Mouse (Mus musculus) kidney, postnatal 0 days (tissue): ENCODE data around the gene Pax7. TPM values are rescaled to one million over a fixed set of nuclear protein-coding genes. Genes with fewer than 3 reads are reported as not detected.

Experiments used
- ATAC-seq: fragments of 200-750 bp; cut with Nextera tagmentation; replicated peaks from 2 replicates; pipeline ENCODE4 v1.8.0; 2017; ENCODE audit warnings: low read depth, moderate number of reproducible peaks, moderate TSS enrichment, moderate library complexity; ENCODE audit not compliant: low FRiP score
- DNase-seq: peaks from one replicate; pipeline ENCODE4 v3.0.0-alpha.2; 2016; ENCODE audit warnings: low spot score
- H3K27ac ChIP-seq: fragments of 300-500 bp; sonication (generic); 2 replicates; pipeline ENCODE4 v1.5.1; 2014; ENCODE audit warnings: mild to moderate bottlenecking
- H3K27me3 ChIP-seq: fragments of 300-500 bp; sonication (generic); 2 replicates; pipeline ENCODE4 v1.6.1; 2014; ENCODE audit warnings: low read length, mixed read lengths; ENCODE audit not compliant: insufficient read depth
- H3K36me3 ChIP-seq: fragments of 300-500 bp; sonication (generic); 2 replicates; pipeline ENCODE4 v1.6.1; 2014; ENCODE audit warnings: low read length, mixed read lengths; ENCODE audit not compliant: insufficient read depth
- H3K4me1 ChIP-seq: fragments of 300-500 bp; sonication (generic); replicated peaks from 2 replicates; pipeline ENCODE4 v1.6.1; 2014; ENCODE audit warnings: antibody characterized with exemption, low read length, mixed read lengths; ENCODE audit not compliant: insufficient read depth
- H3K4me2 ChIP-seq: fragments of 300-500 bp; sonication (generic); 2 replicates; pipeline ENCODE4 v1.6.1; 2014; ENCODE audit warnings: mild to moderate bottlenecking, low read length, moderate library complexity, mixed read lengths
- H3K4me3 ChIP-seq: fragments of 300-500 bp; sonication (generic); replicated peaks from 2 replicates; pipeline ENCODE4 v1.5.1; 2014; ENCODE audit warnings: low read depth, low read length
- H3K9ac ChIP-seq: fragments of 300-500 bp; sonication (generic); 2 replicates; pipeline ENCODE4 v1.6.1; 2014; ENCODE audit warnings: low read depth, low read length
- H3K9me3 ChIP-seq: fragments of 300-500 bp; sonication (generic); replicated peaks from 2 replicates; pipeline ENCODE4 v1.6.1; 2016; ENCODE audit warnings: low read length, inconsistent platforms, mixed read lengths
- CTCF ChIP-seq: IDR thresholded peaks from 2 replicates; pipeline ENCODE4 v1.5.1; 2016; ENCODE audit warnings: antibody characterized with exemption, low read depth, mild to moderate bottlenecking, moderate library complexity
- WGBS: fragments of 180-500 bp; shearing (Covaris S2); extraction: QIAGEN DNeasy Blood & Tissue Kit; methylation state at CpG from one replicate; pipeline ENCODE4 v1.1.7; 2014; 5-methylcytosine and 5-hydroxymethylcytosine counted together
- polyA plus RNA-seq: library from polyadenylated mRNA; unstranded; fragments of >200 nt; fragmentation: Nextera tagmentation; extraction: Ambion mirVana; gene quantifications from 2 replicates; pipeline ENCODE4 v1.2.1, GENCODE M21; 2015

The Pax7 gene
- polyA plus RNA-seq, 1 experiment from 2014 or later, result not detected

GRCm38 (mm10) chr4:139842919-139843318, 9.6 kb upstream of the Pax7 start:
- Histone ChIP-seq H3K27ac (no peak overlapping the region), H3K36me3 (no peaks in the 10 kb centered on the region), H3K9ac (no peak overlapping the region), H3K27me3 (peaks cover 29% of the 10 kb centered on the region), H3K4me3 (no peak overlapping the region), H3K4me1 (no peaks in the 10 kb centered on the region), H3K9me3 (no peaks in the 10 kb centered on the region), H3K4me2 (no peak overlapping the region)
- DNase-seq (no peak), ATAC-seq (no peak)
- WGBS, result 72% methylated on average over 7 of the region's 7 CpGs
- TF ChIP-seq CTCF, result no peak

- Histone ChIP-seq H3K36me3 (no peaks in the 10 kb centered on the region), H3K27ac (no peak overlapping the region), H3K4me1 (no peaks in the 10 kb centered on the region), H3K4me3 (no peak overlapping the region), H3K9ac (no peak overlapping the region), H3K9me3 (no peaks in the 10 kb centered on the region), H3K27me3 (peaks cover 45% of the 10 kb centered on the region), H3K4me2 (no peak overlapping the region)
- ATAC-seq (no peak), DNase-seq (no peak)
- no peak for TF ChIP-seq CTCF
- WGBS, result 49% methylated on average over 9 of the region's 9 CpGs
These were observed 7.7 kb upstream of the Pax7 start for GRCm38 (mm10) chr4:139840939-139841500.

DNA sequence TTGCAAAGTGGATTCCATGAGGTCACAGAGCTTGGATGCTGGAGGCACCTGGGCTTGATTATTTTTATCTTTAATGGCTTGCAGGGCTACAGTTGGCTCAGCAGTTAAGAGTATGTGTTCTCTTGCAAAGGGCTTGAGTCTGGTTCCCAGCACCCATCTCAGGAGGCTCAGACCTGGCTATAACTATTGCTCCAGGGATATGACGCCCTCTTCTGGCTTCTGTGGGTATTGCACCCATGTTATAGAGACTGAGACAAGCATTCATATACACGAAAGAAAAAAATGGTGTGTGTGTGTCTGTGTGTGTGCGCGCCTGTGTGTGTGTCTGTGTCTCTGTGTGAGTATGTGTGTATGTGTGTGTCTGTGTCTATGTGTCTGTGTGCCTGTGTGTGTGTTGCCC, 7.1 kb upstream of the Pax7 start:
- peak; percentile 29 for TF ChIP-seq CTCF
- H3K27ac ChIP-seq, result no peak overlapping the region
- H3K9ac ChIP-seq, result no peak overlapping the region
- no peak overlapping the region for H3K4me3 ChIP-seq
- H3K9me3 ChIP-seq, result no peaks in the 10 kb centered on the region
- H3K4me1 ChIP-seq, result no peaks in the 10 kb centered on the region
- 72% methylated on average over 4 of the region's 4 CpGs for WGBS
- ATAC-seq (no peak), DNase-seq (no peak)
- H3K4me2 ChIP-seq, result no peak overlapping the region
- H3K36me3 ChIP-seq, result no peaks in the 10 kb centered on the region
- H3K27me3 ChIP-seq, result peaks cover 48% of the 10 kb centered on the region

DNA sequence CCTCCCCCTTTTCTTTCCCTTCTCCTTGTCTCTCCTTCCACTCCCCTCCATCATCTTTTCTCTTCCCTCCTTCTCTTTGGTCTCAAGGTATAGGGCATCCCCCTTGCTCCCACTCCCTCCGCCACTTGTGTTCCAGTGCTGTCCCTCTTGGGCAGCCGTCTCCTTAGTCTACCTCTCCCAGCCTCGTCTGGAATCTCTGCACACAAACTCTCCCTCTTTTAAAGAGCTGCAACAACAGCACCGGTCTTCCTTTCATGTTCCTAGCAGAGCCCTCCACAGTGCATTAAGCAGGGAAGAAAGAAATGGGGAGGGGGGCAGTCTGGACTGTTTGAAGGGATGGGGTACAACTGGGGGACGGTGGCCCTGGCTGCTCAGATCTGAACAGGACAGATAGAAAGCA, 3.4 kb upstream of the Pax7 start:
- 10% methylated on average over 5 of the region's 5 CpGs for WGBS
- H3K9me3 ChIP-seq, result no peaks in the 10 kb centered on the region
- no peak for TF ChIP-seq CTCF

GRCm38 (mm10) chr4:139836196-139836595, 2.9 kb upstream of the Pax7 start:
- no peak overlapping the region for H3K4me3 ChIP-seq
- H3K9me3 ChIP-seq, result no peaks in the 10 kb centered on the region
- no peak for DNase-seq
- H3K4me1 ChIP-seq, result peaks cover 7% of the 10 kb centered on the region; the same call in 1 of the 2 replicates
- no peak overlapping the region for H3K9ac ChIP-seq
- peaks cover 81% of the 10 kb centered on the region for H3K27me3 ChIP-seq
- no peak for ATAC-seq
- H3K36me3 ChIP-seq, result no peaks in the 10 kb centered on the region
- no peak overlapping the region for H3K4me2 ChIP-seq
- 2% methylated on average over 8 of the region's 8 CpGs for WGBS
- no peak for TF ChIP-seq CTCF
- no peak overlapping the region for H3K27ac ChIP-seq

More for the DNA sequence above, 3.4 kb upstream of the Pax7 start:
- no peak for DNase-seq
- ATAC-seq, result no peak
- Histone ChIP-seq H3K4me3 (no peak overlapping the region), H3K4me2 (no peak overlapping the region), H3K27ac (no peak overlapping the region), H3K27me3 (peaks cover 76% of the 10 kb centered on the region), H3K4me1 (peaks cover 7% of the 10 kb centered on the region; the same call in 1 of the 2 replicates), H3K36me3 (no peaks in the 10 kb centered on the region), H3K9ac (no peak overlapping the region)

GRCm38 (mm10) chr4:139833817-139834401, 581 bp upstream of the Pax7 start:
- Histone ChIP-seq H3K4me3 (no peak overlapping the region), H3K27me3 (peaks cover 95% of the 10 kb centered on the region), H3K9me3 (no peaks in the 10 kb centered on the region), H3K27ac (no peak overlapping the region), H3K4me2 (no peak overlapping the region), H3K9ac (no peak overlapping the region), H3K36me3 (no peaks in the 10 kb centered on the region), H3K4me1 (peaks cover 7% of the 10 kb centered on the region; the same call in 1 of the 2 replicates)
- DNase-seq, result no peak
- ATAC-seq, result no peak
- no peak for TF ChIP-seq CTCF
- WGBS, result 9% methylated on average over 17 of the region's 17 CpGs
